Mouse (Mus musculus) cerebral cortex, adult 2 months (tissue): ENCODE data around the gene Fam50a.

Source experiments
- WGBS: fragments of 180-500 bp; shearing (Covaris S2); methylation state at CpG from one replicate; pipeline ENCODE4 v1.1.7; 2018; 5-methylcytosine and 5-hydroxymethylcytosine counted together

Fam50a gene

DNA sequence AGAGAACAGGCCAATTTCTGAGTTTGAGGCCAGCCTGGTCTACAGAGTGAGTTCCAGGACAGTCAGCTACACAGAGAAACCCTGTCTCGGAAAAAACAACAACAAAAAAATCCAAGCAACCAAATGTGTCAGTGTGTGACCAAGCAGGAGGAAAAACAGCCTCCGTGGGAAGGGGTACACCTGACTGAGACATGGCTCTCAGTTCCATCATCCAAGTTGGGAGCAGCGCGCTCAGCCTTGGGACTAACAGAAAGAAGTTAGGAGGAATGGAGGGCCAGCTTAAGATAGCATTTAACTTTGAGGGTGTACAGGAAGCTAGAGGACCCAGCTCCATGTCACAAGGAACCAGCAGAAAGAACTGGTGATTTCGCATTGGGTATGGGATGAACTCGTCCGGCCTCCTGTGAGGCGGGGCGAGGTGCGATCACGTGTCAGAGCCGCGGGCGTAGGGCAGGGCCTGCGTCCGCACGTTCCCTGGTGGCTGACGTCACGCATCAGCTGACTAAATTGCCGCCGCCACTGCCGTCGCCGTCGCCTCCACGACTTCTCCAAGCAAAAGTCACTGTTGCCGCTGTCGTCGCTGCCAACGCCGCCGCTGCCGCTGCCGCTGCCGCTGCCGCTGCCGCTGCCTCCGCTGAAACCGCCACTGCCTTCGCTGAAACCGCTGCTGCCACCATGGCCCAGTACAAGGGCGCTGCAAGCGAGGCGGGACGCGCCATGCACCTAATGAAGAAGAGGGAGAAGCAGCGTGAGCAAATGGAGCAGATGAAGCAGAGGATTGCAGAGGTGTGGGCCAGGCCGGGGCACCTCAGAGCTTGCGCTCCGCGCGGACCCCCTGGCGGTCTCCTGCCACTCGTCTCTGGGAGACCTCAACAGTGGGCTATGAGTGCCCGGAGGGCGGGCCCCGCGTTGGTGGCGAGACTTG lies at the start of gene Fam50a:
Fam50a (plus strand) TSS at position 494 of the 925 bp plus-strand sequence.
- 7% methylated on average over 35 of the region's 59 CpGs for WGBS

DNA sequence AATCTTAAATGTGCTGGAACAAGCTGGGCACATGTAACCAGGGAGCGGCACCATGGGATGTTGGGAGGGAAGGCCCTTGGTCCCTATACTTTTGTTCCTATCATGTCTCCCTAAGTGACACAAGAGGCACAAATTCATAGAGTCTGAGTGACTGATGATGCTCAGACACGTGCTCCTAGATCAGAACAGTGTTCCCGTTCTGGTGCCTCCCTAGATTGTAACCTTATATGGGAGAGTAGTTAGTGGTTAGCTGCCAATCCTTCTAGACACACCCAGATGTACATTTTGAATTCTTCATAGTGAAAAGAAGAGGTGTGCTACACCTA lies 43.1 kb upstream of the Fam50a start:
- WGBS, result 7% methylated on average over 3 of the region's 3 CpGs

DNA sequence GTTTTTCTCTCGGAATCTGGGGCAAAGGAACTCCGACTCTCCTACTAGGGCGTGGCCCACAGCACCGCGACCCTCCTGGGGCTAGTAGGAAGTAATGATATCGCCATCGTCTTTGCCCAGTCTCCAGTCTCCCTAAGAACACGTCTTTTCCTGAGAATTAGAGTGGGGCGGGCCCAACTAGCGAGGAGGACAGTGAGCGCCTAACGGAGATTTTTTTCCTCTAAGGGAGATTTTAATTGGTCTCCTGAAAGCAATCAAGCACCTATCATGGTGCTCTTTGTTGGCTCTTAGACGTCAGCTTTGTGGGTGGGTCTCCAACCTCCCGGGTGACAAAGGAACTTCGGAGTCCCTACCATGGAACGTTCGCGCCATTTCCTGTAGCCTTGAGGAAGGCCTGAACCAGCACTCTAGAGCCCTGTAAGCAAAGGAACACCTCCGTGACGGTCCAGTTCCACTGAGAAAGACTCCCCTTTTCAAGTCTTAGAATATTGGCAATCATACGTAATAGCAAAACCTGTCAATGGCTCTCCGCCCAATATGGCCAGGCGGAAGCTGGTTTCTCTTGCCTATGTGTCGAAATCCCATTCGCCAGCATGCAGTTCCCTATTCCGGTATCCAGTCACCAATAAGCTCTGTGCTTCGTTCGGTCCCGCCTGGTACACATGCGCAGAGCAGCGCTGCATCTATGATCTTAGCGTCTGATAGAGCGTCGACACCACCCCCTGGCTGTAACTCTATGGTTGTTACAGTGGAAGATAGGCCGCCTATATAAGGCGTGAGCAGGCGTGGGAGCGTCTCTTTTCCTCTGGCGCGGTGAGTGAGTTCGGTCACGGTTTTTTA lies 42.6 kb upstream of the Fam50a start, which contains the start of gene Rpl10:
Rpl10 (plus strand) TSS at position 751 of the 840 bp plus-strand sequence.
- 5% methylated on average over 42 of the region's 42 CpGs for WGBS

DNA sequence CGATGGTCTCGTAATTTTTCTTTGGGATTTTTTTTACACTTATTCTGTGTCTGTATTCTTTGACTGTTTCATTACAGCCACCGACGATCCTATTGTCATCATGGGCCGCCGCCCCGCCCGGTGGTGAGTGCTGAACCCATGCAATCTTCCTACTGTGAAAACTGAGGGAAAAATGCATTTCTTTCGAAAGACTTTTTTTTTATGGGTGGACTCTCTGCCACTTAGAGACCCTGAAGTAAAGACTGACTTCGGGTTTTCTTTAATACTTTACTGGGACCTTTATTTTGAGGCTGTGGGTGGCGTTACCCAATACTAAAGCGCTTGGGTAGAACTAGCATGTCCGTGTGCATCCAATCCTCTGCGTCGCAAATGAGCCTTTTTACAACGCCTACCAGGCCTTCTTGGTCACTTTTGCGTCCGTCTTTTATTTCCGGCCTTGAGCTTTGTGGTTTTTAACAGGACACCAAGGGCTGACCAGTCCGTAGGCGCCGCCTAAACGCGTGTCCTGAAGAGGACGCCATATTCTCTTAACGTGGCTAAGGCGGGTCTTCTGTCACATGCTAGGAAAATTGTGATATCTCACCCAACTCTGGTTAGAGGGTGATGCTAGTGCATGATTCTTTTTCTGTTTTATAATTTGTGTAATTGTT lies 41.8 kb upstream of the Fam50a start:
- WGBS, result 2% methylated on average over 27 of the region's 27 CpGs

DNA sequence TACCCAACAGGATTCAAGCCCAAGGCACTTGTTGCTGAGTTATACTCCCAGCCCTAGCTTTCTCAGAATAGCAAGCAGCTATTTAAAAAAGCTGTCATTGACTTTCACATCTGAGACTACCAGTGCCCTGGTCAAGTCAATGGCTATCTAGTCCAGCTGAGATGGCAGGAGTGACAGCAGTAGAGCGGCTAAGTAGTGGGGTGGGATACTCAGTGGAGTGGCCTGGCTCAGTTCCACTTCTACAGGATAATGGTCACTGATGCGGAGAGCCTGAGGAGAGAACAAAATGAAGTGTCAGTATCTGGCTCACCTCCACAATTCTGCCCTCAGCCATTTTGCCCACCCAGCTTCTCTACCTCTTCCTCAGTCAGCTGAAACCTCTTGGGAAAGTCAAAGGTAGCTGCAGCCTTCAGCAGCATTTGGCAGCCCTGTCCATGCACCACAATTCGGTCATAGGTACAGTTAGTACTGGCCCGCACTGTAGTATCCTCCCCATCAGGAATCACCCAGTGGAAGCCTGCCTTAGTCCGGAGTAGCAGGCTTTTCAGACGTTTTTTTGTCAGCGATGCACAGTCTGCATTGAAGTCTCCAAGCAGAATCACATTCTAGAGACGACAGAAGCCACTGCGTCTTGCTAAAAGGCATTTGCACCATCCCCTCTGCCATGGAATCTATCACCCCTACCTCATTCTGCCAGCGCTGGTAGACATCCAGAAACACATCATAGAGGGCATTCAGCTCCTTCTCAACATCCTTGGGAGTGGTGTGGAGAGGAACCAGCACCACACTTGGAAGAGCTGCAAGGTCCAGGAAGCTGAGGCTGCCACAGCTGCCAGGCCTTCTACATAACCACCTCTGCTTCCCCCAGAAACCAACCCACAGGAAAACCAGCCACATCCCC lies 39.2 kb upstream of the Fam50a start:
- 22% methylated on average over 10 of the region's 10 CpGs for WGBS

DNA sequence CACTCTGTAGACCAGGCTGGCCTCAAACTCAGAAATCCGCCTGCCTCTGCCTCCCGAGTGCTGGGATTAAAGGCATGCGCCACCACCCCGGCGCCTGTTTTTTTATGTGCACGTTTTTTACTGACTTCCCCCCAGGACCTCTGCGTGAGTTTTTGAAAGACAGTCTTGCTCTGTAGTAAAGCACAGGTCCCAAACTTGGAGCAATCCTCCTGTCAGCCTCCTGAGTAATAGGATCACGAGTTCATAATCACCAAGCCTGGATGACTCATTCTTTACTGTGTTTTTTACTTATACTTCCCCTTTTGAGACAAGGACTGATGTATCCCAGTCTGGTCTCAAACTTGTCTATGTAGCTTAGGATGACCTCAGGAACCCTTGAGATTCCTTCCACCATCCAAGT lies 34.9 kb upstream of the Fam50a start:
- WGBS, result 75% methylated on average over 8 of the region's 8 CpGs

DNA sequence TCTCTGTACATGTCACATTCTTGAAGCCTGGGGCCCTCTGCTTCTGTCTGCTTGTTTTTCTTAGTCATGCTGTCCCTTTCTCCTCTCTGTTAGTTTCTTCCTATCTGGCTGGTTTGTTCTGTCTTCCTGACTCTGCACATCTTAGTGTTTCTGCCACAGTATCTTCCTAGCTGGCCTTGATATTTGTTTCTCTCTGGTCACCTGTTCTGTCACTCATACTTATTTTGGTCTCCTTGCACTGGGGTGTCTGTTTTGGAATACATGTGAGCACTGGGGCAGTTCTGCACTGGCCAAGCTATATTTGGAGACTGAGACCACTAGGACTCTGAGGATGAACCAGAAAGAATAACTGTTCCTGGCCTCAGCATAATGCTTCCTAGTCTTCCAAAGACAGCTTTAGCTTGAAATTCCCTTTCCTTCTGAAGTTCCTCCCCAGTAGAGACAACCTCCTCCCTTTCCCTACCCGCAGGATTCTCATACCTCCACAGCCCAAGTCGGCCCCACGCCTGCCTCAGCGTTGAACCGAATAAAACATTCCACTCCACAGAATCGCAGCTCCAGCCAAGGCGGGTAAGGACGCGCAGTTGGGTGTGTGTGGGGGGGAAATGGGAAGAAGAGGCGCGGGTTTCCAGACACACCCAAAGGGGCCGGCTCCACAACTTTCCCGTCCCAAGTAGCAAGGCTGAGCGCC lies 31.6 kb upstream of the Fam50a start:
- WGBS, result 3% methylated on average over 14 of the region's 14 CpGs

DNA sequence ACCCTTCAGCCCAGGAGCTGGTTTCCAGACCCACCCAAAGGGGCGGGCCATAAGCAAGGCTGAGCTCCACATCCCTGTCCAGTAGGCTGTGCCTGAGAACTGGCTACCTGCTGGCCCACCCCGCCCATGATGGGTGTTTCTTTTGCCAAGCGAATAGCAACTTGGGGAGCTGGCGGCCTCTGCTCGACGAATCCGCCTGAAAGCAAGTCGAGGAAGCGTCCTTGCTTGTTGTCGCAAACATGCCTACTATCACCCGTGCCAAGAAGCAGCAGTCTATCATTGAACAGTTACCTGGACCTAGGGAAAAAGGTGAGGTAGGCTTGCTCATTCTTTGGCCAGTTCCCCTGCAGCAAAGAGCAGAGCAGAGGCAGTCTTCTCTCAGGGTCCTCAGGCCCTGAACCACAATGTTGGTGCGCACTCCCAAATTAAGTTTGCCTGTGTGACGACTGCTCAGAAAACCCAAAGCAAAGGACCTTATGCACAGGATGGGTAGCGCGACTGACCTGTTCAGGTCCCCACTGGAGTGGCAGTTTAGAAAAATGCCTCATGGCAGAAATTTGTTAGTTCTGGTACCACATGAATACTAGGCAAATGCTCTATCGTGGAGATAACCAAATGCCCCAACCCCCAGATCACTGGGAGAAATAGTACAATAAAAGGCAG lies 31.0 kb upstream of the Fam50a start, which contains the start of the genes Taz and Dnase1l1:
Taz (plus strand) TSS at position 181 of the 663 bp plus-strand sequence.
Dnase1l1 (minus strand) TSS at position 606 of the 663 bp plus-strand sequence.
- 8% methylated on average over 16 of the region's 16 CpGs for WGBS

DNA sequence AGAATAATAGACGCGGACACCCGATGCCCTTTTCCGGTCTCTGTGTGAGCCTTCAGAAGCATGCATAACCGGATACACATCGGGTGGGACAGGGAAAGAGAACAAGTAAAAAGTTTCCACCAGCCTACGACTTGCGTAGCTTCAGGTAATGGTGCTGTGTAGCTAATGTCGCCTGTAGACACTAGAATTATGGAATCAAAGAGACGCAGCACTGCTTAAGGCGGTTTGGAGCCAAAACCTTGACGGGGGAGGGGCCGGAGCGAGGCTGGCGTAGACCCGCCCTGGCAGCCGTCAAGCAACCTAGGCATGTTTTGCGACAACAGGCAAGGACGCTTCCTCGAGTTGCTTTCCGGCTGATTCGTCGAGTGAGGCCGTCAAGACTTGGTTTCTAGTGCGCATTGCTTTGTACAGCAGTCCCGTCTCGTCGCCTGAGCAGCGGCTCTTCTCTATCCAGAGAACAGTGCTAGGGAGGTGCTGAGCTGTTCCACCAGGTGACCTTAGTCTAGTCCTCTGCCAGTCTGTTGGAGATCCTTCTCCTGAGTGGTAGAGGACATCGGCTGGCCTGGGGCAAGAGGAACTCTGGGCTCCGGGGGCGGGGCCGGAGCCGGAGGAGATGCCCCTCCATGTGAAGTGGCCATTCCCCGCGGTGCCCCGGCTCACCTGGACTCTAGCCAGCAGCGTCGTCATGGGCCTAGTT lies 30.3 kb upstream of the Fam50a start:
- 1% methylated on average over 38 of the region's 39 CpGs for WGBS

DNA sequence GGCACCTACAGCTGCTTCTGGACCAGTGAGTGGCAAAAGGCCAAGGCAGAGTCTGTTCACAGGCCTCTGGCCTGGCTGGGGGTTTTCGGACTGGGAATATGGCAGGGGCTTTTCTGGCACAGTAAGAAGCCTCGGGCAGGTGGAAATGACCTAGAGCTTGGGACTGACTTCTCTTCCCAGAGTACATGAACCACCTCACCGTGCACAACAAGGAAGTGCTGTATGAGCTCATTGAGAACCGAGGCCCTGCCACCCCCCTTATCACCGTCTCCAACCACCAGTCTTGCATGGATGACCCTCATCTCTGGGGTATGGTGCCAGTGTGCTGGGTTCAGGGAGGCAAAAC lies 29.8 kb upstream of the Fam50a start:
- WGBS, result 12% methylated on average over 5 of the region's 5 CpGs

DNA sequence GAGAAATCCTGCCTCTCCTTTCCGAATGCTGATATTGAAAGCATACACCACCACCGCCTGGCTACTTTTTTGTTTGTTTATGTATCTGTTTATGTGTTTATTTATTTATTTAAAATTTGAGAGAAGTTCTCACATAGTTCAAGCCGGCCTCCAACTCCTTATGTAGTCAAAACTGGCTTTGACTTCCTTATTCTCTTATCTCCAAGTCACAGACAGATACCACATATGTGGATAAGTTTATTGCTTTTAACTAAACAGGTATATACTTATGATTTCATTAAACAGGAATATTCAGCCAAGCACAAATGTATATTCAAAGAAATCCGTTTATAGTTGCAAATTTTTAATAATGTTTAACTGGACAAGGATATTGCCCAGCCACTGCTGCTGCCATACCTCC lies 19.4 kb upstream of the Fam50a start:
- 83% methylated on average over 4 of the region's 4 CpGs for WGBS

DNA sequence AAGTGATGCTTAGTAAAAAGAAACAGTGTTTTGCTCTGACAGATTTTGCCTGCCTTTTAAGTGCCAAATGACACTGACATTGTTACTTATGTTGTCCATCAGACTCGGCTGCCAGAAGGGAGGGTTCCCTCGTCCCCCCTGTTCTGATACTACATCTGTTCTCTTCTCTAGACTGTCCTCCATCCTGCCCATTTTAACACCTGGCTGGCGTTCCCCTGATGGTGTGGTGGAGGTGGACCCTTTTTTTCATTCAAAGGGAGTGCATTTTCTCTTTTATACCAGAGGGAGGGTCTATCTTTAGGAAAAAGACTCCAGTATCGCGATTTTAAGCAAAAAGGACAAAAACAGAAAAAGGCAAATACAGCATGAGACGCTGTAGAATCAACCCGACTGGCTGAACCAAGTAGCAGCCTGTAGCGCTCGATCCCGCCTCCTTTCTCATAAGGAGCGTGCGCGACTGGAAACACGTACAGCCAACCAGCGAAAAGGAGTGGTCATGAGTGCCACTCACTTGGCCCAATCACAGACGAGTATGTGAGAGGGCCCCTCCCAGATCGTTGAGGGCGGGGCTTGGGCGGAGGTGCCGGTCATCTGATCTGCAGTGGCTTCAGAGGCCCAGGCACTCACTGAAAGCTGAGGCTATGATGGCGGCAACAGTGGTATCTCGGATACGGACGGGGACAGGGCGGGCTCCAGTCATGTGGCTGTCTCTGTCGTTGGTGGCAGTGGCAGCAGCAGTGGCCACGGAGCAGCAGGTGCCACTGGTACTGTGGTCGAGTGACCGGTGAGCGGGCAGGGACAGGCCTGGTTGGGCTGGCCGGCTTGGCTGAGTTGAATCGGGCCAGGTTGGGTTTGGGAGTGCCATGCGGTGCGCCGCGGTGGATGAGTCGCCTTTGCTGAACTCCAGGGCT lies 16.0 kb upstream of the Fam50a start, which contains the start of gene Atp6ap1:
Atp6ap1 (plus strand) TSS at position 560 of the 911 bp plus-strand sequence.
- WGBS, result 4% methylated on average over 37 of the region's 37 CpGs

DNA sequence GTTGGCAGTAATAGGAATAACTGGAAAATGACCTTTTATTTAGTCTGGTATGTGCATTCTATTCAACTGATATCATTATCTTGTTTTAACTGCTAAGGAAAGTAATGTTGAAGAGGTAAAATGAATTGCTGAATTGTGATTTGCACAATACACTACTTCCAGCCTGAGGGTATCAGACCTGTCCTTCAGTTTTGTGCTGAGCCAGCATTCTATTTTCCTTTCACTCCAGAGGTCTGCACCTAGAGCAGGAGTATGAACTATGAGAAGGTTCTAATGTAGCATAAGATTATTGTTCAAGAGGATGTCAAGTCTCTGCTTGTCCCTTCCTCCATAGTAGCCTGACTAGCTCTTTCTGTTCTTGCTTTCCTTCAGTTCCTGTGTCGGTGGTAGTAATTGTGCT lies 14.5 kb upstream of the Fam50a start:
- WGBS, result 70% methylated on average over 1 of the region's 1 CpGs

DNA sequence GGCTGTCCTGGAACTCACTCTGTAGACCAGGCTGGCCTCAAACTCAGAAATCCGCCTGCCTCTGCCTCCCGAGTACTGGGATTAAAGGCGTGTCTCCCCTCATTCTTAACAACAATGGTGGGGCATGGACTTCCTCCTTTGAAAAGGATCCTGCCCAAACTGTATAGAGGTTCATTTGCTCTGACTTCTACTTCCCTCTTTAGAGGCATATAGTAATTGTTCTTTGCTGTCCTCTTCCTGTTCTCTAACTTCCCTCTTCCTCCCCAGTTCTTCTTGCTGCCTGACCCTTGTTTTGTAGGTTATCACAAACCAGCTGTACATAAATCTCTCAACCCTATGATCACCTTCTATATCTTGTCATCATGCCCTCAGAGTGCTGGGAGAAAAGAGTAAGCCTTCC lies 13.1 kb upstream of the Fam50a start:
- whole genome bisulfite sequencing, result 81% methylated on average over 3 of the region's 3 CpGs

DNA sequence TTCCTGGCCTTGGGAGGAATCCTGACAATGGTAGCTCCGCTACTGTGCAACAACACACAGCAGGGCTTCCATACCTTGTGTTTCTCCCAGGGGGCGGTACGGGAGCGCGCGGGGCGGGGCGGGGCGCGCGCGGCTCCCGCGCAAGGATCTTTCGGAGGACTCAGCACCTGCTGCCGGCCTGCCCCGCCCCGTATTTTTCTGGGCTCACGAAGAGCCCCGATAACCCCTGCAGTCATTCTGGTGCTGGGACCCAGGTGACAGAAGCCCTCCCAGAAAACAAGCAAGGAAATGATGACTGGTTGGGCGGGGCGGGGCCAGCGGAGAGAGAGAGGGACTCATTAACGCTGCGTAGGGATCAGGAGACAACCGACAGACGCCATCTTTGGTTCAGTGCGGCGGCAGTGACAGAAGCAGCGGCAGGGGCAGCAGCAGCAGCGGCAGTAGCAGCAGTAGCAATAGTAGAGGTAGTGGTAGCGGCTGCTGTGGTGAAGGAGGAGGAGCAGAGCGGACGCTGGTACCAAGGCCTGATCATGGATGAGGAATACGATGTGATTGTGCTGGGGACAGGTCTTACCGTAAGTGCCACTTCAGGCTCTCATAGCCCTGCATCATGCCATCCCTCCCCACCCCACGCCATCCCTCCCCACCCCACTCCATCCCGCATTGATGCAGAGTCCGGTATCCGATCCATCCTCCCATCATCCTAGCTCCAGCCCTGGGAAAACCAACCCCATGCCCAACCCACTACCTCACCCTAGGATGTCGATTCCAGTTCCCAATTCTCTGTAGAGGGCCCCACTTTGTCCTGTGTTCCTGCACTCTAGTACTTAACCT lies 7.7 kb upstream of the Fam50a start, which contains the start of gene Gdi1:
Gdi1 (plus strand) TSS at position 132 of the 834 bp plus-strand sequence.
- WGBS, result 3% methylated on average over 40 of the region's 41 CpGs

DNA sequence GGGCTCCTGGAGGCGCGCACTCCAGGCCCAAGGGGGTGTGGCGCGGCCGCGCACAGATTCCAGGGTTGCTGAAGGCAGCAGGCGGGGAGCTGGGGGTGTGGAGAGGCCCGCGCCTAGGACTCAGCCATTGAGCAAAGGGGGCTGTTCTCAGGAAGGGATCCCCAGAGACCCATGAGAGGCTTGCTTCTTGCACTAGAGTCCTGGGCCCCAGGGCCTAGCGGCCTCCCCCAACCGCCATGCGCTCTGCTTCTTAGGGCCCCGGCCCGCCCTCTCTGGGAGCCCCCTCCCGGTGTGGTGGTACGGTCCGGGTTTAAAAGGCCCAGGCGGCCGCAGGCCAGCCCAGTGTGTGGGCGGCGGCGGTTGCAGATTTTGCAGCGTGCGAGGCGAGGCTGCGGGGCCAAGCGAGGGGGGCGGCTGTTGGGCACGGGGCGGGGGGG lies 15.9 kb downstream of the Fam50a start, which contains the start of gene Plxna3:
Plxna3 (plus strand) TSS at position 342 of the 437 bp plus-strand sequence.
- 1% methylated on average over 25 of the region's 30 CpGs for WGBS

DNA sequence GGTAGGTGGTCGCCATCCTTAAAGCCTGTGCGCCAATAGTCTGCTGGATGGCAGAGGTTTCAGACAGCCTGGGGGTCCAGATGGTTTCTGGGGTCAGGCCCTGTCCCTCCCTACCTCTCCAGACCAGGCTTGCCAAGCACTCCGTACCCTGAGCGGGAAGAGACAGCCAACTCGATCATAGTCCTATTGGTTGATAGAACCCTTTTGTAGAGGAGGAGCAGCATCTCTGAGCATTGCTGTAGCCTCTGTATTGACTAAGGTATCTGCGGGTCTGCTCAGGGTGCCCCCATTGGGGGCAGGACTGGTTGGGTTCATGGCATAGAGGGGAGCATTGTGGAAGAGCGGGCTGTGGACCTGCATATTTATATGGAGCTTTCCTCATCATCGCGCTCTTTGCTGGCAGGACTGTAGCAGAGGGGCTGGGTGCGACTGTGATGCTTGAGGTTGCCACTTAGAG lies 16.4 kb downstream of the Fam50a start:
- WGBS, result 14% methylated on average over 10 of the region's 10 CpGs
